Mouse (Mus musculus) liver, adult 2 months (tissue): ENCODE data around the gene Phtf2. TPM values are rescaled to one million over a fixed set of nuclear protein-coding genes. Genes with fewer than 3 reads are reported as not detected.
A peak's percentile ranks its signal among the peaks of the same experiment; 100 is the strongest.
"Not testable (repeated sequence)": the region's sequence is repeated elsewhere in the genome, so short reads cannot be mapped to it uniquely, and the experiment has no call there.

Source experiments
- DNase-seq: peaks from one replicate; pipeline ENCODE4 v3.0.0-alpha.2; 2011; ENCODE audit warnings: low read depth, low spot score; ENCODE audit errors: extremely low read depth
- H3K27ac ChIP-seq: fragments of 200-500 bp; replicated peaks from 2 replicates; pipeline ENCODE4 v1.5.1; 2012; ENCODE audit warnings: low read depth, mild to moderate bottlenecking, control low read depth, inconsistent platforms, low read length; ENCODE audit not compliant: insufficient read depth
- H3K27me3 ChIP-seq: fragments of 200-500 bp; 2 replicates; pipeline ENCODE4 v1.6.1; 2012; ENCODE audit warnings: mild to moderate bottlenecking, moderate library complexity, low read length, inconsistent platforms; ENCODE audit not compliant: control insufficient read depth, insufficient read depth
- H3K36me3 ChIP-seq: fragments of 200-500 bp; 2 replicates; pipeline ENCODE4 v1.6.1; 2012; ENCODE audit warnings: low read length, inconsistent platforms; ENCODE audit not compliant: control insufficient read depth, insufficient read depth
- H3K4me1 ChIP-seq: fragments of 200-500 bp; 2 replicates; pipeline ENCODE4 v1.6.1; 2011; ENCODE audit warnings: low read length; ENCODE audit not compliant: control insufficient read depth, insufficient read depth
- H3K4me3 ChIP-seq: fragments of 200-500 bp; 2 replicates; pipeline ENCODE4 v1.5.1; 2011; ENCODE audit warnings: low read depth, mild to moderate bottlenecking, control low read depth, low read length, moderate library complexity; ENCODE audit not compliant: insufficient read depth
- H3K79me2 ChIP-seq: fragments of 200-500 bp; 2 replicates; pipeline ENCODE4 v1.6.1; 2012; ENCODE audit warnings: inconsistent platforms, mild to moderate bottlenecking, low read length, moderate library complexity; ENCODE audit not compliant: control insufficient read depth, insufficient read depth
- H3K9ac ChIP-seq: fragments of 200-500 bp; 2 replicates; pipeline ENCODE4 v1.6.1; 2012; ENCODE audit warnings: low read depth, mild to moderate bottlenecking, control low read depth, inconsistent platforms, low read length
- CTCF ChIP-seq: fragments of 200-500 bp; IDR thresholded peaks from 2 replicates; pipeline ENCODE4 v1.5.1; 2011; ENCODE audit warnings: low read depth, low read length, control low read depth
- POLR2A ChIP-seq: fragments of 200-500 bp; IDR thresholded peaks from 2 replicates; pipeline ENCODE4 v1.6.1; 2011; ENCODE audit warnings: low read length, control low read depth; ENCODE audit not compliant: insufficient read depth; ENCODE audit errors: extremely low read depth
- WGBS: fragments of 180-500 bp; shearing (Covaris S2); methylation state at CpG from one replicate; pipeline ENCODE4 v1.1.7; 2018; 5-methylcytosine and 5-hydroxymethylcytosine counted together
- polyA plus RNA-seq: library from polyadenylated mRNA; depleted of rRNA; stranded (reverse); fragments of >200 nt; gene quantifications from 2 replicates; pipeline ENCODE4 v1.2.3, GENCODE M21; 2012; rRNA removed
- total RNA-seq: library from RNA; depleted of rRNA; stranded (reverse); fragments of >200 nt; gene quantifications from 2 replicates; pipeline ENCODE4 v1.2.3, GENCODE M21; 2014; rRNA removed

Phtf2 gene
- total and polyA plus RNA-seq, 2 experiments = 1.2 to 6.2 TPM

- DNase-seq = peak; percentile 99
- peaks cover 5% of the 10 kb centered on the region for H3K4me1 ChIP-seq
Measured at GRCm38 (mm10) chr5:20720201-20720900, 161.6 kb downstream of the Phtf2 start.

GRCm38 (mm10) chr5:20715980-20716379, 165.9 kb downstream of the Phtf2 start:
- H3K27me3 ChIP-seq, DNase-seq, H3K79me2 ChIP-seq, H3K4me3 ChIP-seq, H3K36me3 ChIP-seq, H3K9ac ChIP-seq, H3K27ac ChIP-seq, H3K4me1 ChIP-seq: not testable (repeated sequence)
- 96% methylated on average over 6 of the region's 6 CpGs for WGBS

More at GRCm38 (mm10) chr5:20720201-20720900, 161.6 kb downstream of the Phtf2 start:
- H3K4me3 ChIP-seq = no peak overlapping the region
- TF ChIP-seq CTCF (no peak), POLR2A (no peak)
- H3K36me3 ChIP-seq = no peaks in the 10 kb centered on the region
- H3K27me3 ChIP-seq = no peaks in the 10 kb centered on the region
- H3K27ac ChIP-seq = no peak overlapping the region
- no peak overlapping the region for H3K9ac ChIP-seq
- whole genome bisulfite sequencing = 14% methylated on average over 4 of the region's 4 CpGs
- no peaks in the 10 kb centered on the region for H3K79me2 ChIP-seq

GRCm38 (mm10) chr5:20714619-20715018, 167.3 kb downstream of the Phtf2 start:
- not testable (repeated sequence) for H3K27ac ChIP-seq, H3K9ac ChIP-seq, H3K79me2 ChIP-seq, H3K4me3 ChIP-seq, DNase-seq, H3K36me3 ChIP-seq, H3K27me3 ChIP-seq, H3K4me1 ChIP-seq
- 91% methylated on average over 1 of the region's 1 CpGs for WGBS

GRCm38 (mm10) chr5:20710845-20711244, 171.1 kb downstream of the Phtf2 start:
- WGBS = 72% methylated on average over 6 of the region's 6 CpGs
- H3K9ac ChIP-seq, H3K27ac ChIP-seq, H3K4me3 ChIP-seq, H3K27me3 ChIP-seq, H3K4me1 ChIP-seq, DNase-seq, H3K79me2 ChIP-seq, H3K36me3 ChIP-seq: not testable (repeated sequence)

Other genes with a start within 250 kb of the Phtf2 start
- gene Tmem60, start 67 bp upstream of the Phtf2 start, total RNA-seq = 11.7 and 13.2 TPM in 2 replicates
- gene Tmem60, start 67 bp upstream of the Phtf2 start, polyA plus RNA-seq = 6.0 and 8.3 TPM in 2 replicates
- 7.7 and 8.6 TPM in 2 replicates for gene Rsbn1l, start 74.3 kb upstream of the Phtf2 start, total RNA-seq
- gene Rsbn1l, start 74.3 kb upstream of the Phtf2 start, polyA plus RNA-seq = 1.3 and 1.6 TPM in 2 replicates
- 11.5 and 15.4 TPM in 2 replicates for gene Ptpn12, start 173.8 kb upstream of the Phtf2 start, total RNA-seq
- gene Ptpn12, start 173.8 kb upstream of the Phtf2 start, polyA plus RNA-seq = 19.4 and 20.9 TPM in 2 replicates